Mouse (Mus musculus): ENCODE data around the gene Gadd45g.

- TF ChIP-seq POLR2A (IDR thresholded peaks at IDR 0.05; ENCODE audit: low read depth, low read length) (no peak), JUND (conservative IDR thresholded peaks at IDR 0.05; ENCODE audit: low read depth, low read length) (no peak), SIN3A (IDR thresholded peaks at IDR 0.05; ENCODE audit: low read length) (no peak), MAFK (IDR thresholded peaks at IDR 0.05; ENCODE audit: insufficient replicate concordance, low read length) (no peak), CTCF (conservative IDR thresholded peaks at IDR 0.05 in 1 of 2, IDR thresholded peaks at IDR 0.05 in 1 of 2; ENCODE audit: low read depth in 2 of 2, low read length in 2 of 2) (no peak), MAX (IDR thresholded peaks at IDR 0.05; ENCODE audit: low read length) (no peak), POLR2AphosphoS2 (IDR thresholded peaks at IDR 0.05; ENCODE audit: low read depth, low read length) (no peak)
Measured at GRCm38 (mm10) chr13:51852560-51853190, 6.2 kb downstream of the Gadd45g start.
